ENCODE assay signal across 8 mouse cellular contexts in the genomic region with DNA sequence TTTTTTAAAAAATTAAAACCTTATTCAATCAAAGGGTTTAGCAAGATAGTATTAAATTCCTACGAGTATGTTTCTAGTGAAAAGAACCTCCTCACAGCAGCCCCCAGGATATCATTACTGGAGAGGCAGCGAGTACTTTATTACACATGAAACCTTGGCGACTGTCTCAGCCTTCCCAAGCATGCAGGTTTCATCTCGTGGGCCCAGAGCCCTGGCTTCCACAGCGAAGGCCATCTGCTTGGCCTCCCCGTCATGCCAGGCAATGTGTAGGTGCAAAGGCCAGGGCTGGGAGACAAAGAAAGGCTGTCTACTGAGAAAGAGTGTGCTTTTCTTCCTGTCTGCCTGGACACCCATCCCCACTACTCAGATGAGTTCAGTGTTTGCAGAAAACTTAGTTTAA.
DNase-seq lines count a peak whose midpoint lies in the region; ATAC-seq lines count a peak whose summit lies in the region.

No protein-coding gene starts in this region.

- no peaks in the 10 kb centered on the region for H3K27me3 ChIP-seq in heart, embryonic 10.5 days (ENCODE audit: insufficient read depth, poor library complexity, severe bottlenecking)
- no peaks in the 10 kb centered on the region for H3K27me3 ChIP-seq in kidney, embryonic 16.5 days (ENCODE audit: insufficient read depth, low read length)
- H3K27me3 ChIP-seq in neural tube, embryonic 14.5 days (ENCODE audit: control insufficient read depth, insufficient read depth, low read length): no peaks in the 10 kb centered on the region

- peak overlapping the region; percentile 79 for H3K27ac ChIP-seq in heart, embryonic 10.5 days
- H3K27ac ChIP-seq in kidney, embryonic 16.5 days (ENCODE audit: low read length): peak overlapping the region; percentile 37
- peak overlapping the region; percentile 63 for H3K27ac ChIP-seq in neural tube, embryonic 14.5 days (ENCODE audit: low read depth, low read length)

- intact Hi-C loops in heart, postnatal 25 days (cut with DNase I): no loop called here
- intact Hi-C loops in gastrocnemius, postnatal 36 days (cut with DNase I): loop anchor here (10.0 kb wide), 1 partner anchor 594 kb away; no protein-coding TSS in a partner anchor

- H3K4me1 ChIP-seq in heart, embryonic 10.5 days: peaks cover 15% of the 10 kb centered on the region
- H3K4me1 ChIP-seq in kidney, embryonic 16.5 days (ENCODE audit: insufficient read depth, low read length): peaks cover 26% of the 10 kb centered on the region
- H3K4me1 ChIP-seq in neural tube, embryonic 14.5 days (ENCODE audit: control insufficient read depth, insufficient read depth, low read length): peaks cover 28% of the 10 kb centered on the region; the same call in 1 of the 2 replicates

- peaks cover 26% of the 10 kb centered on the region for H3K36me3 ChIP-seq in heart, embryonic 10.5 days
- peaks cover 14% of the 10 kb centered on the region; the same call in 1 of the 2 replicates for H3K36me3 ChIP-seq in kidney, embryonic 16.5 days (ENCODE audit: insufficient read depth, low read length)
- peaks cover 5% of the 10 kb centered on the region; the same call in 1 of the 2 replicates for H3K36me3 ChIP-seq in neural tube, embryonic 14.5 days (ENCODE audit: control insufficient read depth, insufficient read depth, low read length)

- no peak overlapping the region for H3K4me3 ChIP-seq in heart, embryonic 10.5 days
- H3K4me3 ChIP-seq in kidney, embryonic 16.5 days (ENCODE audit: low read length): no peak overlapping the region
- H3K4me3 ChIP-seq in neural tube, embryonic 14.5 days (ENCODE audit: low read depth, low read length): no peak overlapping the region

- no peak overlapping the region for H3K9ac ChIP-seq in kidney, embryonic 16.5 days (replicated peaks; ENCODE audit: low read length)
- no peak overlapping the region for H3K9ac ChIP-seq in neural tube, embryonic 14.5 days (replicated peaks; ENCODE audit: low read depth, low read length)

- no peak for DNase-seq in heart, embryonic 10.5 days (ENCODE audit: low spot score)
- DNase-seq in heart, postnatal 25 days (ENCODE audit: low spot score): no peak
- DNase-seq in cerebellum, postnatal 25 days: peak; percentile 88 to 91
- DNase-seq in gastrocnemius, postnatal 36 days: peak; percentile 14 to 21
- no peak for DNase-seq in spleen, postnatal 10 days (ENCODE audit: low spot score in 2 of 2)
- DNase-seq in MN1 (ENCODE audit: low spot score): no peak

- peak; percentile 72 for ATAC-seq in kidney, embryonic 16.5 days (ENCODE audit: low FRiP score, low TSS enrichment)
- ATAC-seq in neural tube, embryonic 14.5 days (ENCODE audit: low read depth): peak; percentile 85

- WGBS in heart, embryonic 10.5 days: 55% methylated on average over 6 of the region's 6 CpGs
- WGBS in kidney, embryonic 16.5 days: 23% methylated on average over 6 of the region's 6 CpGs
- 7% methylated on average over 6 of the region's 6 CpGs for WGBS in neural tube, embryonic 14.5 days

- peak overlapping the region; percentile 47; the same call in 1 of the 2 replicates for H3K4me2 ChIP-seq in kidney, embryonic 16.5 days (replicated peaks; ENCODE audit: low read depth, low read length)
- H3K4me2 ChIP-seq in neural tube, embryonic 14.5 days (ENCODE audit: low read depth, low read length): peak overlapping the region; percentile 35; the same call in 1 of the 2 replicates

- H3K9me3 ChIP-seq in heart, embryonic 10.5 days: no peaks in the 10 kb centered on the region
- H3K9me3 ChIP-seq in kidney, embryonic 16.5 days (ENCODE audit: low read length): no peaks in the 10 kb centered on the region
- H3K9me3 ChIP-seq in neural tube, embryonic 14.5 days (ENCODE audit: control insufficient read depth, low read length): no peaks in the 10 kb centered on the region

Comparison
In these comparisons a context has a peak if more than half of its experiments do, and no peak if none do; other contexts are left out.
1. DNase-seq: peak in cerebellum, postnatal 25 days (2 of 2) and gastrocnemius, postnatal 36 days (2 of 2); none in heart, embryonic 10.5 days (single experiment), heart, postnatal 25 days (single experiment), spleen, postnatal 10 days (0 of 2) and MN1 (single experiment).
2. Peak in every context shown above with its lines, with median percentiles within 50 percentile points of each other: H3K27ac ChIP-seq.